13 mouse cellular contexts compared by ENCODE assay signal in genomic region chr2:92530677-92531076, GRCm38 (mm10).
A peak's percentile ranks its signal among the peaks of the same experiment; 100 is the strongest.
DNase-seq lines count a peak whose midpoint lies in the region; ATAC-seq and TF ChIP-seq lines count a peak whose summit lies in the region.
"Had no signal": no experiment of that assay in that cellular context is flagged by ENCODE, and none has a peak within 500 bp of the region (broad histone marks: within the 10 kb centered on the region; RNA-seq: fewer than 3 reads in every experiment).

No protein-coding gene starts in this region.

- TF ChIP-seq CTCF in hindbrain, postnatal 0 days (IDR thresholded peaks at IDR 0.05; ENCODE audit: low read depth), result no peak

- H3K9me3 ChIP-seq in hindbrain, embryonic 12.5 days (replicated peaks), result no peaks in the 10 kb centered on the region
- H3K9me3 ChIP-seq in hindbrain, embryonic 14.5 days (ENCODE audit: control insufficient read depth, low read length), result no peaks in the 10 kb centered on the region
- no peaks in the 10 kb centered on the region for H3K9me3 ChIP-seq in hindbrain, postnatal 0 days (ENCODE audit: low read length)
- H3K9me3 ChIP-seq: embryonic facial prominence, embryonic 12.5 days; heart, embryonic 13.5 days; limb, embryonic 13.5 days; stomach, embryonic 15.5 days had no signal

- ATAC-seq in hindbrain, embryonic 12.5 days (ENCODE audit: low FRiP score), result peak; percentile 23; the same call in 1 of the 2 replicates
- no peak for ATAC-seq in hindbrain, embryonic 14.5 days (ENCODE audit: low FRiP score)
- peak; percentile 37; the same call in 1 of the 2 replicates for ATAC-seq in hindbrain, postnatal 0 days
- ATAC-seq: intestine, embryonic 16.5 days had no signal

- H3K9ac ChIP-seq in hindbrain, embryonic 12.5 days, result no peak overlapping the region
- no peak overlapping the region for H3K9ac ChIP-seq in hindbrain, embryonic 14.5 days
- H3K9ac ChIP-seq in hindbrain, postnatal 0 days (replicated peaks; ENCODE audit: low read length), result no peak overlapping the region
- H3K9ac ChIP-seq: embryonic facial prominence, embryonic 12.5 days; heart, embryonic 13.5 days; limb, embryonic 13.5 days; stomach, embryonic 15.5 days had no signal

- no peak overlapping the region for H3K4me2 ChIP-seq in hindbrain, embryonic 12.5 days (replicated peaks)
- H3K4me2 ChIP-seq in hindbrain, embryonic 14.5 days (replicated peaks), result no peak overlapping the region
- no peak overlapping the region for H3K4me2 ChIP-seq in hindbrain, postnatal 0 days (ENCODE audit: low read depth, low read length)
- H3K4me2 ChIP-seq: heart, embryonic 13.5 days; stomach, embryonic 15.5 days had no signal

- WGBS in hindbrain, embryonic 12.5 days, result 29% methylated on average over 4 of the region's 4 CpGs
- WGBS in hindbrain, embryonic 14.5 days, result 14% methylated on average over 4 of the region's 4 CpGs
- WGBS in hindbrain, postnatal 0 days, result 15% methylated on average over 4 of the region's 4 CpGs

- H3K4me1 ChIP-seq in hindbrain, embryonic 12.5 days, result peaks cover 20% of the 10 kb centered on the region
- peaks cover 15% of the 10 kb centered on the region for H3K4me1 ChIP-seq in hindbrain, embryonic 14.5 days (replicated peaks; ENCODE audit: control insufficient read depth, insufficient read depth, low read length)
- H3K4me1 ChIP-seq in hindbrain, postnatal 0 days (ENCODE audit: insufficient read depth, low read length), result peaks cover 8% of the 10 kb centered on the region
- H3K4me1 ChIP-seq: stomach, embryonic 15.5 days had no signal

- H3K4me3 ChIP-seq in hindbrain, embryonic 12.5 days, result no peak overlapping the region
- no peak overlapping the region for H3K4me3 ChIP-seq in hindbrain, embryonic 14.5 days (replicated peaks; ENCODE audit: low read length)
- no peak overlapping the region for H3K4me3 ChIP-seq in hindbrain, postnatal 0 days (ENCODE audit: low read length)
- H3K4me3 ChIP-seq: embryonic facial prominence, embryonic 12.5 days; heart, embryonic 13.5 days; limb, embryonic 13.5 days; stomach, embryonic 15.5 days had no signal

- no peaks in the 10 kb centered on the region for H3K36me3 ChIP-seq in hindbrain, embryonic 12.5 days
- no peaks in the 10 kb centered on the region for H3K36me3 ChIP-seq in hindbrain, embryonic 14.5 days (replicated peaks; ENCODE audit: control insufficient read depth, insufficient read depth)
- no peaks in the 10 kb centered on the region for H3K36me3 ChIP-seq in hindbrain, postnatal 0 days (ENCODE audit: insufficient read depth, low read length)
- H3K36me3 ChIP-seq: embryonic facial prominence, embryonic 12.5 days; heart, embryonic 13.5 days; limb, embryonic 13.5 days; stomach, embryonic 15.5 days had no signal

- no peak for DNase-seq in hindbrain, embryonic 14.5 days (ENCODE audit: low spot score)
- peak; percentile 48 for DNase-seq in R1 (ENCODE audit: low read depth, low spot score)
- DNase-seq in brain, embryonic 18.5 days (ENCODE audit: low read depth, low spot score), result peak; percentile 20
- peak; percentile 40 for DNase-seq in hindbrain, postnatal 0 days (ENCODE audit: low spot score)
- DNase-seq in cerebellum, postnatal 14 days, result no peak
- DNase-seq in cerebellum, postnatal 10 days, result no peak
- no peak for DNase-seq in heart, postnatal 10 days

- no peaks in the 10 kb centered on the region for H3K27me3 ChIP-seq in hindbrain, embryonic 12.5 days
- H3K27me3 ChIP-seq in hindbrain, embryonic 14.5 days (ENCODE audit: control insufficient read depth, insufficient read depth, low read length), result no peaks in the 10 kb centered on the region
- no peaks in the 10 kb centered on the region for H3K27me3 ChIP-seq in hindbrain, postnatal 0 days (ENCODE audit: insufficient read depth, low read length)
- H3K27me3 ChIP-seq: embryonic facial prominence, embryonic 12.5 days; limb, embryonic 13.5 days; stomach, embryonic 15.5 days had no signal

- intact Hi-C loops in heart, postnatal 10 days (cut with DNase I), result no loop called here

- no peak overlapping the region for H3K27ac ChIP-seq in hindbrain, embryonic 12.5 days
- H3K27ac ChIP-seq in hindbrain, embryonic 14.5 days, result no peak overlapping the region
- H3K27ac ChIP-seq in hindbrain, postnatal 0 days, result no peak overlapping the region; the same call in 1 of the 2 replicates
- H3K27ac ChIP-seq: embryonic facial prominence, embryonic 12.5 days; heart, embryonic 13.5 days; limb, embryonic 13.5 days; stomach, embryonic 15.5 days had no signal

Comparison
In these comparisons a context has a peak if more than half of its experiments do, and no peak if none do; other contexts are left out.
1. DNase-seq: peak in R1 (single experiment), brain, embryonic 18.5 days (single experiment) and hindbrain, postnatal 0 days (single experiment); none in hindbrain, embryonic 14.5 days (single experiment), cerebellum, postnatal 14 days (0 of 2), cerebellum, postnatal 10 days (0 of 2) and heart, postnatal 10 days (0 of 2).